Mouse (Mus musculus): Measurements from ENCODE around the gene Oosp3.

Gene Oosp3

DNA sequence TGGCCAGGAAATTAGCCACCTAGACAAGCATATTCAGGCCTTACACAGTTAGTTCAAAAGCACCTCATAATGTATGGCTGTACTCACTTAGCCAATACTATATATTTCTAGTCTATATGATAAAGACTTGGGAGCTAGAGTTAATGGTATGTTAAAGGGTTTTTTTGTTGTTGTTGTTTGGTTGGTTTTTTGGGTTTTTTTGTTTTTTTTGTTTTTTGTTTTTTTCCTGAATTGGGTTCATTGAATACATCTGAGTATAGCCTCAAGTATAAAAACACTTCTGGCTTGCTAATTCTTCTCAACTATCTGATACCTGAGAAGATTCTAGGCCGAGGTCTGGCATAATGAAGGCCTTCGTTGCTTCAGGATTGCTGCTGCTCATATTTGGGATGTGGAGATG, at the start of gene Oosp3:
TSS of gene Oosp3 (plus strand) at position 301 of the 400 bp plus-strand sequence.
- DNase-seq (ENCODE audit: low spot score in 2 of 2): no peak

DNA sequence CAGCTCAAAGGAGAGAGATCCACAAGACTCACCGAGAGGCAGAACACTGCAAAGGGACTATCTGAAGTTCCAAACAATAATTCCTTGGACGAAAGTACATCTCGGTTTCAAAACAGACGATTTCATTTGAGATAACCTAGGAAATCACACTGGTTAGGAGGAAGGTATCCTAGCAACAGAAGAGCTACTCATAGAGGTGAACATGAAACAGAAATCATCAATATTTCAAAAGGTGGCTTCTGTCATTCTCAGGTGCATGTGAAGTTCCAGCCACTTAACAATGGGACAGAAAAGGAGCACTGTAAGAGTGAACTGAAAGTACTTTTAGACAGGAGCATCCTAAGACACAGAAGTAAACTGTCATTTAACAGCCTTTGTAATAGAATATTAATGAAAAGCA, 47.3 kb upstream of the Oosp3 start:
- no peak for DNase-seq (ENCODE audit: low spot score in 2 of 2)

DNA sequence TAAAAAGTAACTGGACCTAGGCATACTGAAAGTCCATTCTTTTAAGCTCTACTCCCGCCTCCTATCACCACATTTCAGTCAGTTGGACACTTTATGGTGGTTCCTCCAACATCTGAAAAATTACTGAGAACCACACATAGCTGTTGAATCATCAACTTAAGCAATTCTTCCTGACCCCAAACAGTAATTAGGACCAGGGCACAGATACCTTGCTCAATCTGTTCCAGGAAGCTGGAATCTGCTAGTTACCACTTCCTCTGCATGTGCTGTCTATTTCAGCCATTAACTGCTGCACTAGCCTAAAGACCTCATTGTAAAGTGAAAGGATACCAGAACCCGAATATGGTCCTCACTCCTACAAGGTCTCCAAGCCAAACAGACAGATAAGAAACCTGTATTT, 37.7 kb upstream of the Oosp3 start:
- no peak for DNase-seq (ENCODE audit: low spot score in 2 of 2)

DNA sequence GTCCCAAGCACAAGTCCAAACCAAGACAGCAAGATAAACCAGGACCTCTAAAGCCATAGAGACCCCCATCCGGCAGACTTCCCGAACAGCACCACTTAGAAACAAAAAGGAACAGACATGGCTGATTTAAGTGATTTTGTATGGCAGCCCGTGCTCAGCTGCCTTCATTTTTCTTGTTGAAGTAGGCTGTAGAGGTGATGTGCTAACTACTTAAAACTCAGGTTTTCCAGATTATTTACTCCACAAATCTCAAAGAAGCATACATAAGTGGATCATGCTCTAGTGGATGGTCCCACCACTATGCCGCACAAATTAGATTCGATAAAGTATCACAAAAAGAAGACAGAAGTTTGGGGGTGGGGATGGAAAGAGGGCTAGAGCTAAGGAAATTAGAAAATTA, 36.4 kb upstream of the Oosp3 start, which contains the start of gene Oosp2:
TSS of gene Oosp2 (minus strand) at position 101 of the 400 bp plus-strand sequence.
- no peak for DNase-seq (ENCODE audit: low spot score in 2 of 2)

DNA sequence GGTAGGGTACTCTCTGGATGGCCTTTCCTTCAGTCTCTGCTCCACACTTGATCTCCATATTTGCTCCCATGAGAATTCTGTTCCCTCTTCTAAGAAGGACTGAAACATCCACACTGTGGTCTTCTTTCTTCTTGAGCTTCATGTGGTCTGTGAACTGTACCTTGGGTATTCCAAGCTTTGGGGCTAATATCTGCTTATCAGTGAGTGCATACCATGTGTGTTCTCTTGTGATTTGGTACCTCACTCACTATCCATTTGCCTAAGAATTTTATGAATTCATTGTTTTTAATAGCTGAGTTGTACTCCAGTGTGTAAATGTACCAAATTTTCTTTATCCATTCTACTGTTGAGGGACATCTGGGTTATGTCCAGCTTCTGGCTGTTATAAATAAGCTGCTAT, 35.3 kb upstream of the Oosp3 start:
- DNase-seq (ENCODE audit: low spot score in 2 of 2): no peak

DNA sequence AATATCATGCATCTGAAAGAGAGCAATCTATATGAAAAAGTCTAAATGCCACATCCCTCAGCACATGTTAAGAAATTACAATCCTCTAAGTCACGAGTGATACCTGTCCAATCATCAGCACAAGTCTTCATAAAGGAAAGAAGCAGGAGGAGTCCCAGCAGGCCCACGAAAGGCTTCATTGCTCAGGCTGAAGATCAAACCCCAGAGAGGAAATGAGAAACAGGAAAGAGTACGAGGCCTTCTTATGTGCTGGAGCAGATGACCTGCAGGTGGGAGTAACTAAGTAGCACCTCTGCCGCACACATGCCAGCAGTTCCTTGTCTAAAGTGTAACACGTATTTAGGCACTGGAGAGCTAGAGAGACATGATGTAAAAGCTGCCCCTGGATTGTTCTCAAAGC, 6.0 kb upstream of the Oosp3 start, which contains the start of gene Oosp1:
TSS of gene Oosp1 (minus strand) at position 312 of the 400 bp plus-strand sequence.
- no peak for DNase-seq (ENCODE audit: low spot score in 2 of 2)

DNA sequence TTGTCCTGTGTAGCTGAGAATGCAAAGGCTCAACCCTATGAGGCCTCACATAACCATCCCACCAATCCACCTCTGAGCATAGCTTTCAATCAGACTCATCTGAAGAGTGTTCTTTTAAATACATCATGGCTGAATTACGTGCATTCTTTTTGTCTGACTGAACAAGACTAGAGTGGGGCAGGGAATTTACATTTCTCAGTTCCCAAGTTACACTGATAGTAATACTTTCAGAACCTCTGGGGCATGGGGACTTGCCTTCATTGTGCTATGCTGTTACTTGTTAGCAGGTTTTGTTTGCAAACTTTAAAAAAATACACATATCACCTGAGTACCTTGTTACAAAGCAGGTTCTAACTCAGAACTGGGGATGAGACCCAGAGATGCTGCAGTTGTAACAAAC, 5.4 kb upstream of the Oosp3 start:
- no peak for DNase-seq (ENCODE audit: low spot score in 2 of 2)

DNA sequence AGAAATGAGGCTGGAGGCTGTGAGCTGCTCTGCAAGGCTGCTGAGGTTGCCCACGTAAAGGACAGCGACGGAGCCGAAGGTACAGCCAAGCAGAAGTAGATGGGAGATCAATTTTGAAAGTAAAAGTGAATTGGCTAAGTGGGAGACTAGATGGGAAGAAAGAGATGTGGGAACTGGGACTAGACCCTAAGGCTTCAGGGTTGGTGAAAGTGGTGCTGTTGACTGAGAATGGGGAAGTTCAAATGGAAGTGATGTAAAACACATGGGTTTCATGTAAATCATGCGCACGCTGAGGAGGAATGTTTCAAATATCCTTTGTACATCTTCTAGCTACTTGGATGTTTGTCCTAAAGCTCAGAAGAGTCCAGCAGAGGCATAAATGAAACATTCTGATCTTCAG, 1.5 kb downstream of the Oosp3 start:
- no peak for DNase-seq (ENCODE audit: low spot score in 2 of 2)

DNA sequence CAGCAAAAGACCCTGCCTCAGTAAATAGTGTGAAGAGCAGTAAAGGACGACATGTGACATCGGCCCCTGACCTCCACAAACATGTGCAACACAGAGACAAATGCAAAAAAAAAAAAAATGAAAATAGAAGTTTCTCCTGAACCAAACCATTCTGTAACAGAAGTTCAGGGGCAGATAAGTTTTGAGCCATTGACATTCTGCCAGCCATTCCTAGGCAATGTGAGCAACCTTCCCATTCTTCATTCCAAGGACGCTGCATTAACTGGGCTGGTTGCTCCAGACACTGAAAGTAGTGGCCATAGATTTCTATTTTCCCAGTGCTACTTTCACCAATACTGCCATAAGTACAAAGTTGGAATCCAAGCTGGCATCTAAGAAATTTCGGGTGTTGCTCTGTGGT, 15.6 kb downstream of the Oosp3 start:
- DNase-seq (ENCODE audit: low spot score in 2 of 2): no peak

DNA sequence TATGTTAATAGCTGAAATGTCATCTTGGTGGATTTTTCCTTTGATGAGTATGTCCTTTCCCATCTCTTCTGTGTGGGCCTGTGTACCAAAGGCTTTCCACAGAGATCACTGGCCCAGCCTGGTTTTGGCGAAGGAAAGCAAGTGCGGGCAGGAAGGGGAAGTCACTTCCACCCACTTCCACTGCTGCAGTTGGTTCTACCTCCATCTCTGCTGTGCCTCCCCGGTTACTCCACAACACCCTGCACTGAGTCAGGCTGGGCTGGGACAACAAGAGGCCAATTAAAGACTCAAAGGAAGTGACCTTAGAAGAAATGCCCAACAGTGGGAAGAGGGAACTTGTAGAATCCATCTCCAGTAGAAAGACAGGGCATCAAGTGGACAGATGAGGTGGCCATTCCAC, 23.2 kb downstream of the Oosp3 start:
- no peak for DNase-seq (ENCODE audit: low spot score in 2 of 2)

DNA sequence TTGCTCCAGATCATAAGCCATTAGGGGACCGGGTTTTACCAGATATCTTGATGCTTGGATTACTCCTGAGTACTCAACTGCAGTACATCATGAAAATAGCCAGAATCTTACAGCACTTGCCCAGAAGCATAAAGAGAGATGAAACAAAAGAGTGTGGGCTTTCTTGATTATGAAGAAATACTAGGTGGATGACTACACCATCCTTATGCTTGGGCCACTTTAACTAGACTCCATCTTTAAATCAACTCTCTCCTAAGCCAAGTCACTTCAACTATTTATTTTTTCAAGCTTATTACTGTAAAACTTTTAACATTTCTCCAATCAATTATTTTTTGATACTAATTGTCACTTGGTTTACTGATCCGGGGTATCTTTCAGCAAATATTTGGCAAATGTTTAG, 27.0 kb downstream of the Oosp3 start:
- DNase-seq (ENCODE audit: low spot score in 2 of 2): no peak

DNA sequence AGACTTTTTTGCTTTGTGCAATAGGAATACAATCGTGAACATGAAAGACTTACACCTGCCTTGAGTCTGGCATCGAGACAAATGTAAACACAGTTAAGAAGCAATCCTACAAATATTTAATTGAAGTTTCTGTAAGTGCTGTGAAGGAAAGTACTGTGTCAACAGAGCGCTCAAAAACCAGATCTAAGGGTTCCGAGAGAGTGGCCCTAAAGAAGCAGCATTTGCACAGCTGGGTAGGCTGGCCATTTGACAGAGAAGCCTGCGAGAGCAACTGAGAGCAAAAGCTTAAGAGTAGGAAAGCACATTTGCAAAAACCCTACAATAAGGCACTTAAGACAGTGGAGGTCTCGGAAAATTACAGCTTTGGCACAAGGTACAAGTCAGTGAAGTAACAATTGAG, 27.4 kb downstream of the Oosp3 start:
- DNase-seq (ENCODE audit: low spot score in 2 of 2): no peak

DNA sequence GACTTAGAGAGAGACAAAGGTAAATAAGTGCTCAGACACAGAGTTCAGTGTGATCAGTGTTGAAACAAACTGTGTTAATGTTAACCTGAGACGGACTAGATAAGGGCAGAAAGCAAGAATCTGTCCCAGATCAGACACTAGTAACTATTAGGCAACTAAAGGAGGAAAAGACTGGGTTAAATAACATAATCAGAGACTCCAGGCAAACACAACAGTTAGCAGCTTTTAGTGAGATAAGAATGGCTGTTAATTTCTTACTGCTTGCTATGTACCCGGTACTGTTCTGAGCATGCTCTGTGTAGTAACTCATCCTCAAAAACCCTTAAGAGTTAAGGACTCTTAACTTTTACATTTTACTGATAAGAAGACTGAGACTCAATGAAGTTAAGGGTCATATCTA, 29.1 kb downstream of the Oosp3 start:
- DNase-seq (ENCODE audit: low spot score in 2 of 2): no peak

DNA sequence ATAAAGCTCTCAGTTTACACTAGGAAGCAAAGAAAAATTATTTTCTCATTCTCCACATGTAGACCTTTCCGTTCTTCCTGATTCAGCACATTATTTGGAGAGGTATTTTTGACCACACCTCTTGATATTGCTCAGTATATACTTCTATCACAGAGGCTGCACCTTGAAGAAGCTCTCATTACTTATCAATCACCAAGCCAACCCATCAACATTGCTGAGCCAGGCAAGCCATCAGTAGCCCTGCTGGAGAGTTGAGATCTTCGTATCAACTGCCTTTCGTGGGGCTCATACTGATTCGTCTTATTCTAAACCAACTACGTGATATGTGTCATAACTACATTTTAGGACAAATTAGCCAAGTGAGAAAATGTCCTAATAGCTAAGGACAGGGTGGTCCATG, 30.4 kb downstream of the Oosp3 start:
- no peak for DNase-seq (ENCODE audit: low spot score in 2 of 2)

DNA sequence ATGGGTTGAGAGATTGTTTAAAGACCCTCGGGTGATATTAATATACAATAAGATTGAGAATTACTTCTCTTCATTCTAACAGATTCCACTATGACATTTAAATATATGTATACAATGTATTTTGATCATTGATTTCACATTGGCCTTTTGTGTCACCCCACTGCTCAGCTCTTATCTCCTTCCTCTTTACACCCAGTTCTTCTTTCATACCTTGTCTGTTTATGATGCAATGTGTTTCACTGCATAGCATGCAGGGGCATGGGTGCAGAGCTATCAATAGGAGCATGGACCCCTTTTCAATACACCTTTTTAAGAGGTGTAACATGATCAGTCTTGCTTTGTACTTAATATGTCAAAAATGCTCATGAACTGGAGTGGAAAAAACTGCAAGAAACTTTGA, 33.4 kb downstream of the Oosp3 start:
- no peak for DNase-seq (ENCODE audit: low spot score in 2 of 2)

DNA sequence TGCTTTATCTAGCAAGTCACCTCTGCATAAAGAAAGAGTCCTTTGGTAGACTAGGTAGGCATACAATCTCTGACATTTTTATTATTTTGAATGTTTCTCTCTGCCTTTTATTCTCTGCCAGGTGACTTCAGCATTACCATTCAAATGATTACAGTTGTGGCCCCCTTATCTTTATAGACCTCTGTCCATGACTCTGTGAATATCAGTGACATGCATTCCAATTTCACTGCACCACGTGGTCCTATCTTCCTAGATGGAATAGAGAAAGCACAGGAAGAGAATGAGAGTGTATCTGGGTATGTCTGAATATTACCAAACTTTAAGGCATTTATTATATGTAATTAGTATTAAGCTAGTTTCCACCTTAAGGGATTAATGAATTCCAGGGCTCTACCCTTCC, 39.6 kb downstream of the Oosp3 start:
- no peak for DNase-seq (ENCODE audit: low spot score in 2 of 2)

DNA sequence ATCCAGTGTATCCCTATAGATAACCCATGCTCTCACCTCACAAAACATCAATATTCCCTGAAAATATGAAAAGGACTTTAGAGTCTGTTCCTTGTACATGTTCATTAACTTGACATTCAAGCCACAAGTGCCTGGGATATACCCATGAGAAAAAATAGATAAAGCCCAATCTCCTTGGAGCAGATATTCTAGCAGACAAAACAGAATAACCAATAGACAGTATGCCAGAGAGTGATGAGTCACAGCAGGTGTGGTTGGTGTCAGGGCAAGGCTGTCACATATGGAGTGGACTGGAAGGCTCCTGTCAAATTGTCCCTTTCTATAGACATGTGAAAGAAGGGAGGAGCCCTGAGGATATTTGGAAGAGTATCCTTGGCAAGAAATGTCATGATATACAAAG, 48.8 kb downstream of the Oosp3 start:
- DNase-seq (ENCODE audit: low spot score in 2 of 2): no peak

DNA sequence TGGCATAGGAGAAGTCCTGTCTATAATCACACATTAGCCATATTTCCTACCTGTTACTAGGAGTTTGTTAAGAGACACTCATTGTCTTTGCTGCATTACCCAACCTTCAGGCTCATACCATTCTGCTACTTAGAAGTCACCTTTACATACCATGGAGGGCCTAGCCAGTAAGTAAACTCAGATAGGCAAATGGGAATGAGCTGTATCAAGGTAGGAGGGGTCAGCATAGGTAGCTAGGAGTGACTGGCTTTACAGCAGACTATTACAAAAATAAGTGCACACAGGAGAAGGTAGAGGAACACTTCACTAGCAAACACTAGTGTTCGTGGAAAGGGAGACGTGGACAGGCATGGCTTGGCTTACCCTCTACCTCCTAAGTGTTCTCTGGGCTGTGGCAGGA, 50.4 kb downstream of the Oosp3 start, which contains the start of gene Gif:
TSS of gene Gif (plus strand) at position 257 of the 400 bp plus-strand sequence.
- DNase-seq (ENCODE audit: low spot score in 2 of 2): no peak

Data from right cerebral cortex, postnatal 36 days (tissue).